Mouse (Mus musculus) left cerebral cortex, adult 8-10 months (tissue): Measurements from ENCODE around the gene Zfp451. TPM values are rescaled to one million over a fixed set of nuclear protein-coding genes. Genes with fewer than 3 reads are reported as not detected.

Experiments
- DNase-seq, 2 experiments: peaks; one replicate each; pipeline ENCODE4 v3.0.0; 2022; ENCODE audit warnings: low spot score in 2 of 2
- total RNA-seq, 4 experiments: library from RNA; stranded (reverse); gene quantifications; 2 replicates each; pipeline ENCODE4 v1.2.4; 2022

The Zfp451 gene
- total RNA-seq, 4 experiments from 2014 or later, result 48.0 to 58.7 (median 54.0) TPM

DNA sequence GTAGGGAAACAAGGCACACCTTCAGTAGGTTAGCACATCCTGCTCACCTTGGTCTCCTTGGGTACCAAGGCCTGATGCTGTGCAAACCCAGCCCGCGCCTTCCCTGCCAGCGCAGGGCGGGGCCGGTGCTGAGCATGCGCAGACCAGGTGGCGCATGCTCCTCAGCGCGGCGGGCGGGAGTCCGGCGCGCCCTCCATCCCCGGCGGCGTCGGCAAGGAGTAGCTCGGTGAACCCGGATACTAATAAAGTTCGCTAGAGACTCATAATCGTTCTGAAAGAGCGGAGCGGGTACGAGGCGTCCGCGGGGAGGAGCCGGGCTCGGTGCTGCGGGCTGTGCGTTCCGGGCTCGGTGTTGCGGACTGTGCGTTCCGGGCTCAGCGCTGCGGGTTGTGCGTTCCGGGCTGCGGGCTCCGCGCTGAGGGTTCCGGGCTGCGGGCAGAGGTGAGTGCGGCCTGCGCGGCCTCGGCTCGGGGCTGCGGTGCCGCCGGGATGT, 94.6 kb downstream of the Zfp451 start, which contains the start of gene Rab23:
Rab23 (plus strand) TSS at position 155 of the 493 bp plus-strand sequence.
- peak; percentile 77 to 86 for DNase-seq

DNA sequence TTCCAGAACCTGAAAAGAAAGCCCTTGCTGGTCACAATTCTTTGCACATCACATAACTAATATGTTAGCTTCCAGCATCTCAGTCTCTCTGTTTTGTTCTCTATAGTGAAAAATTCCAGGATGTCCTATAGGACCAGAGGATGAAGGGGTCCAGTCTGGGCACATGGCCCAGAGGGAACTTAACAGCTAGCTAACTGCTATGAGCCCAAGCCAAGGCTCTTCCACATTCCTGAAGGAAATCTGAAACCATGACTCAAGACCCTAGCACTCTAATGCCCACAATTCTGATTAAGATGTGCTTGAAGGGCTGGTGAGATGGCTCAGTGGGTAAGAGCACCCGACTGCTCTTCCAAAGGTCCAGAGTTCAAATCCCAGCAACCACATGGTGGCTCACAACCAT, 96.8 kb downstream of the Zfp451 start:
- no peak for DNase-seq

DNA sequence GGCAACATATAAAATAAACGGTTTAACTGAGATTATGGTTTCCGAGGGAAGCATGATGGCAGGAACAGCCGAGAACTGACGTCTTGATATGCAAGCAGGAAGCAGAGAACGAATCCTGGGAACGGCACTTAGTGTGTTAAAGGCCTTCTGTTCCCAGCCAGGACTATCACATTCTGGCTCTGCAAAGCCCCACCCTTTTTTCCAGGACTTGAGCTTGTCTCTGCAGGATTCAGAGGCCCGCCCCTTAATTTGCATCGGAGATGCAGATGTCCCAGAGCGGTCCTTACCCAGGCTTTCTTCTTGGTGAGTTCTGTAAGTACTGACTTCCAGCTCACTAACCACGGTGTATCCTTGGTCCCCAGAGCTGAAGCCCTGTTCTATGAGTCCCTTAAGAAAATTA, 99.6 kb downstream of the Zfp451 start:
- no peak for DNase-seq

- no peak for DNase-seq
Observed at GRCm38 (mm10) chr1:33712026-33712425, 102.4 kb downstream of the Zfp451 start.

Other genes starting within 250 kb of the Zfp451 start
- gene Prim2, start 144.8 kb downstream of the Zfp451 start, total RNA-seq, result 1 to 10 TPM; 6.5 to 7.9 (median 7.4) TPM
- 10 to 100 TPM; 24.1 to 30.2 (median 27.6) TPM for gene Rab23, start 94.7 kb downstream of the Zfp451 start, total RNA-seq
- 10 to 100 TPM in 1 of 4 experiments, 1 to 10 TPM in 3; 9.5 to 10.1 (median 9.6) TPM for gene Bag2, start 56.8 kb downstream of the Zfp451 start, total RNA-seq
- gene Bend6, start 93.2 kb upstream of the Zfp451 start, total RNA-seq, result 100 to 1,000 TPM; 128 to 153 (median 139) TPM
- 100 to 1,000 TPM; 223 to 258 (median 235) TPM for gene Dst, start 93.6 kb upstream of the Zfp451 start, total RNA-seq